Mouse (Mus musculus): ENCODE results near the gene Gm12355.

Gene Gm12355

GRCm38 (mm10) chr11:98602090-98602690 is 23.3 kb downstream of the Gm12355 start:
- no peak for DNase-seq (ENCODE audit: low read depth)

- no peak for DNase-seq (ENCODE audit: low read depth)
Measured at GRCm38 (mm10) chr11:98599291-98599690, 26.2 kb downstream of the Gm12355 start.

GRCm38 (mm10) chr11:98598851-98599290 is 26.6 kb downstream of the Gm12355 start:
- DNase-seq (ENCODE audit: low read depth): no peak

- DNase-seq (ENCODE audit: low read depth): no peak
Measured at GRCm38 (mm10) chr11:98597991-98598390, 27.5 kb downstream of the Gm12355 start, which contains the start of gene Lrrc3c. Gene Lrrc3c, plus strand, starts transcription at chr11:98598291.

- DNase-seq (ENCODE audit: low read depth): peak; percentile 78
Measured at GRCm38 (mm10) chr11:98597363-98597762, 28.1 kb downstream of the Gm12355 start.

GRCm38 (mm10) chr11:98595955-98596354 is 29.5 kb downstream of the Gm12355 start:
- DNase-seq (ENCODE audit: low read depth): no peak

GRCm38 (mm10) chr11:98595473-98595872 is 30.0 kb downstream of the Gm12355 start:
- DNase-seq (ENCODE audit: low read depth): no peak

- DNase-seq (ENCODE audit: low read depth): no peak
Measured at GRCm38 (mm10) chr11:98595021-98595420, 30.4 kb downstream of the Gm12355 start.

- DNase-seq (ENCODE audit: low read depth): no peak
Measured at GRCm38 (mm10) chr11:98590548-98591445, 34.7 kb downstream of the Gm12355 start.

GRCm38 (mm10) chr11:98589306-98589705 is 36.2 kb downstream of the Gm12355 start:
- no peak for DNase-seq (ENCODE audit: low read depth)

- DNase-seq (ENCODE audit: low read depth): no peak
Measured at GRCm38 (mm10) chr11:98588833-98589281, 36.6 kb downstream of the Gm12355 start.

- peak; percentile 76 for DNase-seq (ENCODE audit: low read depth)
Measured at GRCm38 (mm10) chr11:98587684-98588546, 37.5 kb downstream of the Gm12355 start.

- DNase-seq (ENCODE audit: low read depth): peak; percentile 97
Measured at GRCm38 (mm10) chr11:98586892-98587563, 38.4 kb downstream of the Gm12355 start, which contains the start of gene Ormdl3. Gene Ormdl3, minus strand, starts transcription at chr11:98587368.

GRCm38 (mm10) chr11:98586087-98586891 is 39.2 kb downstream of the Gm12355 start:
- no peak for DNase-seq (ENCODE audit: low read depth)

- DNase-seq (ENCODE audit: low read depth): no peak
Measured at GRCm38 (mm10) chr11:98584629-98585177, 40.8 kb downstream of the Gm12355 start.

- no peak for DNase-seq (ENCODE audit: low read depth)
Measured at GRCm38 (mm10) chr11:98584146-98584545, 41.3 kb downstream of the Gm12355 start.

GRCm38 (mm10) chr11:98583571-98583970 is 41.9 kb downstream of the Gm12355 start:
- no peak for DNase-seq (ENCODE audit: low read depth)

GRCm38 (mm10) chr11:98583265-98583552 is 42.3 kb downstream of the Gm12355 start:
- no peak for DNase-seq (ENCODE audit: low read depth)

- no peak for DNase-seq (ENCODE audit: low read depth)
Measured at GRCm38 (mm10) chr11:98582551-98583264, 42.8 kb downstream of the Gm12355 start.

GRCm38 (mm10) chr11:98582030-98582388 is 43.5 kb downstream of the Gm12355 start:
- no peak for DNase-seq (ENCODE audit: low read depth)

All from c-Kit-positive CD71-negative TER-119-negative erythroid progenitor cells, embryonic 14.5 days (primary cell).